Mouse (Mus musculus): ENCODE measurements around the gene Stc2.

Stc2 gene

GRCm38 (mm10) chr11:31365981-31366380 lies 3.9 kb downstream of the Stc2 start:
- DNase-seq (ENCODE audit: low spot score) = no peak

- DNase-seq (ENCODE audit: low spot score) = peak; percentile 38
Measured at GRCm38 (mm10) chr11:31365280-31365679, 4.6 kb downstream of the Stc2 start.

DNA sequence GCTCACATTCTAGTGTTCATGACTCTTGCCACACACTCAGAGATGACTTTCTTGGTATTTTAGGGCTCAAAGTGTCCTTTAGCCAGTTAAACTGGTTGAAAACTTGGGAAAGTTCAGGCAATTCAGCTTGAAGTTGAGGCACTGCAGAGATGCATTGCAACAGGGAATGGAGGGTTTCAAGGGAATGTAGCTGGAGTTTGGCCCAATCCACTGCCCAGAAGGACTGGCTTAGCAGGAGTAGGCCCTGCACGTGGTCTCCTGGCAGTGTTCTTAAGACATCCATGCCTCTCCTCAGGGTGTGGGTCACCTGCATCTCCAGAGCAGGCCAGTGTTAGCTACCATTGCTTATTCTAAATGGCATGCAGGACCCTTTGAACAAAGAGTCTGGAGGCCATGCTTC lies 7.0 kb downstream of the Stc2 start:
- DNase-seq (ENCODE audit: low spot score) = no peak

GRCm38 (mm10) chr11:31362330-31362729 lies 7.5 kb downstream of the Stc2 start:
- peak; percentile 81 for DNase-seq (ENCODE audit: low spot score)

- DNase-seq (ENCODE audit: low spot score) = no peak
Measured at GRCm38 (mm10) chr11:31361047-31361446, 8.8 kb downstream of the Stc2 start.

GRCm38 (mm10) chr11:31359283-31359902 lies 10.5 kb downstream of the Stc2 start:
- DNase-seq (ENCODE audit: low spot score) = no peak

- DNase-seq (ENCODE audit: low spot score) = peak; percentile 60
Measured at GRCm38 (mm10) chr11:31358453-31358852, 11.4 kb downstream of the Stc2 start.

GRCm38 (mm10) chr11:31356866-31357265 lies 13.0 kb downstream of the Stc2 start:
- DNase-seq (ENCODE audit: low spot score) = no peak

GRCm38 (mm10) chr11:31355737-31356136 lies 14.1 kb downstream of the Stc2 start:
- no peak for DNase-seq (ENCODE audit: low spot score)

DNA sequence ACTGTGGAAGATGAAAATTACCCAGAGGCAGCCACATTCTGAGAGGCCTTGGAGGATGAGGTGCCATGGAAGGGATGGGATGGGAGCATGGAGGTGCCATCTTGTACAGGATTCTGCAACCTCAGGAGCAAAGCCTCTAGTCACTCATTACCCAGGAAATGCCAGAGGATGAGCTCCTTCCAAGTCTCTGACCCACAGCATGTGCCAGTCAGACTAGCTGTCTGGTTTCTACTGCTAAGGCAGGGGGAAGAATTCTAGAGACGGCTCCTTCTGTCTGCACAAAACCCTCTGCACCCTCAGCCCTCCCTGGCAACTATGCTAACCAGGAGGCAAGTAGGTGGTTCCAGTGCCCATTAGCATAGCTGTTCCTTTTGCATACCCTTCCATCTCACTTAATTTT lies 15.4 kb downstream of the Stc2 start:
- DNase-seq (ENCODE audit: low spot score) = no peak

All from MN1 (cell line).